Mouse (Mus musculus) limb, embryonic 15.5 days (tissue): ENCODE data around the gene Rgma. TPM values are rescaled to one million over a fixed set of nuclear protein-coding genes. Genes with fewer than 3 reads are reported as not detected.

Experiments
- ATAC-seq: fragments of 200-750 bp; cut with Nextera tagmentation; 2 replicates; pipeline ENCODE4 v1.8.0; 2017; ENCODE audit warnings: low read depth, moderate TSS enrichment; ENCODE audit not compliant: insufficient number of reproducible peaks, low FRiP score, low TSS enrichment
- H3K27ac ChIP-seq: fragments of 300-500 bp; sonication (generic); 2 replicates; pipeline ENCODE4 v1.5.1; 2015; ENCODE audit warnings: moderate library complexity, mild to moderate bottlenecking, inconsistent platforms
- H3K27me3 ChIP-seq: fragments of 300-500 bp; sonication (generic); 2 replicates; pipeline ENCODE4 v1.6.1; 2015; ENCODE audit warnings: inconsistent platforms
- H3K36me3 ChIP-seq: fragments of 300-500 bp; sonication (generic); 2 replicates; pipeline ENCODE4 v1.6.1; 2015; ENCODE audit warnings: inconsistent platforms
- H3K4me1 ChIP-seq: fragments of 300-500 bp; sonication (generic); 2 replicates; pipeline ENCODE4 v1.6.1; 2015; ENCODE audit warnings: inconsistent platforms
- H3K4me2 ChIP-seq: fragments of 300-500 bp; sonication (generic); 2 replicates; pipeline ENCODE4 v1.6.1; 2015; ENCODE audit warnings: mild to moderate bottlenecking, inconsistent platforms
- H3K4me3 ChIP-seq: fragments of 300-500 bp; sonication (generic); 2 replicates; pipeline ENCODE4 v1.5.1; 2015; ENCODE audit warnings: mild to moderate bottlenecking, inconsistent platforms
- H3K9ac ChIP-seq: fragments of 300-500 bp; sonication (generic); 2 replicates; pipeline ENCODE4 v1.6.1; 2015; ENCODE audit warnings: inconsistent platforms
- H3K9me3 ChIP-seq: fragments of 300-500 bp; sonication (generic); 2 replicates; pipeline ENCODE4 v1.6.1; 2016; ENCODE audit warnings: inconsistent platforms
- WGBS: fragments of 180-500 bp; shearing (Covaris S2); methylation state at CpG from one replicate; pipeline ENCODE4 v1.1.7; 2015; 5-methylcytosine and 5-hydroxymethylcytosine counted together
- polyA plus RNA-seq: library from polyadenylated mRNA; unstranded; fragments of >200 nt; fragmentation: Nextera tagmentation; extraction: Ambion mirVana; gene quantifications from 2 replicates; pipeline ENCODE4 v1.2.1, GENCODE M21; 2015

The Rgma gene
- 17.1 and 18.0 TPM in 2 replicates for polyA plus RNA-seq

GRCm38 (mm10) chr7:73375257-73376100 lies at the start of gene Rgma:
Gene Rgma (plus strand): TSS chr7:73375509.
- whole genome bisulfite sequencing, result under 1% methylated on average over 71 of the region's 85 CpGs
- peak within 1 kb of the TSS; percentile 84 for H3K27ac ChIP-seq

GRCm38 (mm10) chr7:73326236-73326635 lies 49.1 kb upstream of the Rgma start:
- H3K27ac ChIP-seq, result peak overlapping the region; percentile 52
- peaks cover 3% of the 10 kb centered on the region; the same call in 1 of the 2 replicates for H3K27me3 ChIP-seq
- H3K36me3 ChIP-seq, result no peaks in the 10 kb centered on the region
- no peak overlapping the region for H3K9ac ChIP-seq
- no peaks in the 10 kb centered on the region for H3K9me3 ChIP-seq
- H3K4me2 ChIP-seq, result no peak overlapping the region
- H3K4me1 ChIP-seq, result peaks cover 21% of the 10 kb centered on the region
- no peak overlapping the region for H3K4me3 ChIP-seq
- ATAC-seq, result no peak
- WGBS, result 63% methylated on average over 14 of the region's 14 CpGs

More at GRCm38 (mm10) chr7:73375257-73376100, at the start of gene Rgma:
- peaks cover 45% of the 10 kb centered on the region for H3K4me1 ChIP-seq
- peak within 1 kb of the TSS; percentile 97 for H3K4me2 ChIP-seq
- no peaks in the 10 kb centered on the region for H3K9me3 ChIP-seq
- H3K27me3 ChIP-seq, result peaks cover 28% of the 10 kb centered on the region
- peak within 1 kb of the TSS; percentile 61 for H3K9ac ChIP-seq
- ATAC-seq, result peak; percentile 87
- H3K4me3 ChIP-seq, result peak within 1 kb of the TSS; percentile 70
- H3K36me3 ChIP-seq, result no peaks in the 10 kb centered on the region

GRCm38 (mm10) chr7:73326680-73327079 lies 48.6 kb upstream of the Rgma start:
- no peak for ATAC-seq
- Histone ChIP-seq H3K9me3 (no peaks in the 10 kb centered on the region), H3K4me1 (peaks cover 23% of the 10 kb centered on the region), H3K36me3 (no peaks in the 10 kb centered on the region), H3K4me2 (no peak overlapping the region), H3K27ac (peak overlapping the region; percentile 52), H3K4me3 (no peak overlapping the region), H3K9ac (no peak overlapping the region), H3K27me3 (peaks cover 5% of the 10 kb centered on the region; the same call in 1 of the 2 replicates)
- 79% methylated on average over 11 of the region's 11 CpGs for WGBS

GRCm38 (mm10) chr7:73327193-73327592 lies 48.1 kb upstream of the Rgma start:
- Histone ChIP-seq H3K4me3 (no peak overlapping the region), H3K27me3 (peaks cover 6% of the 10 kb centered on the region; the same call in 1 of the 2 replicates), H3K4me2 (no peak overlapping the region), H3K9me3 (no peaks in the 10 kb centered on the region), H3K9ac (no peak overlapping the region), H3K4me1 (peaks cover 28% of the 10 kb centered on the region), H3K36me3 (no peaks in the 10 kb centered on the region), H3K27ac (peak overlapping the region; percentile 62)
- ATAC-seq, result no peak
- WGBS, result 40% methylated on average over 8 of the region's 8 CpGs

GRCm38 (mm10) chr7:73327652-73328051 lies 47.7 kb upstream of the Rgma start:
- WGBS, result 76% methylated on average over 5 of the region's 5 CpGs
- Histone ChIP-seq H3K4me3 (no peak overlapping the region), H3K27ac (peak overlapping the region; percentile 62), H3K4me1 (peaks cover 29% of the 10 kb centered on the region), H3K9ac (no peak overlapping the region), H3K4me2 (no peak overlapping the region), H3K27me3 (0 out of 2 replicates have a peak, but pooled peaks cover 3% of the 10 kb centered on the region), H3K36me3 (no peaks in the 10 kb centered on the region), H3K9me3 (no peaks in the 10 kb centered on the region)
- ATAC-seq, result no peak

- WGBS, result 37% methylated on average over 5 of the region's 5 CpGs
- Histone ChIP-seq H3K4me1 (peaks cover 22% of the 10 kb centered on the region), H3K27ac (peak overlapping the region; percentile 27; the same call in 1 of the 2 replicates), H3K36me3 (no peaks in the 10 kb centered on the region), H3K9me3 (no peaks in the 10 kb centered on the region), H3K4me2 (no peak overlapping the region), H3K4me3 (no peak overlapping the region), H3K9ac (no peak overlapping the region), H3K27me3 (0 out of 2 replicates have a peak, but pooled peaks cover 3% of the 10 kb centered on the region)
- no peak for ATAC-seq
Measured at GRCm38 (mm10) chr7:73328653-73329207, 46.6 kb upstream of the Rgma start.

- ATAC-seq, result no peak
- Histone ChIP-seq H3K4me3 (no peak overlapping the region), H3K36me3 (no peaks in the 10 kb centered on the region), H3K27me3 (0 out of 2 replicates have a peak, but pooled peaks cover 3% of the 10 kb centered on the region), H3K4me1 (peaks cover 24% of the 10 kb centered on the region), H3K27ac (no peak overlapping the region), H3K9me3 (no peaks in the 10 kb centered on the region), H3K9ac (no peak overlapping the region), H3K4me2 (no peak overlapping the region)
- 83% methylated on average over 12 of the region's 12 CpGs for WGBS
Measured at GRCm38 (mm10) chr7:73330754-73331153, 44.6 kb upstream of the Rgma start.

- Histone ChIP-seq H3K27ac (no peak overlapping the region), H3K4me2 (no peak overlapping the region), H3K27me3 (0 out of 2 replicates have a peak, but pooled peaks cover 3% of the 10 kb centered on the region), H3K4me3 (no peak overlapping the region), H3K4me1 (peaks cover 24% of the 10 kb centered on the region), H3K9me3 (no peaks in the 10 kb centered on the region), H3K9ac (no peak overlapping the region), H3K36me3 (no peaks in the 10 kb centered on the region)
- WGBS, result 74% methylated on average over 7 of the region's 7 CpGs
- no peak for ATAC-seq
Measured at GRCm38 (mm10) chr7:73331645-73332044, 43.7 kb upstream of the Rgma start.

GRCm38 (mm10) chr7:73333398-73333988 lies 41.8 kb upstream of the Rgma start:
- H3K27me3 ChIP-seq, result peaks cover 7% of the 10 kb centered on the region; the same call in 1 of the 2 replicates
- H3K4me3 ChIP-seq, result no peak overlapping the region
- no peak overlapping the region for H3K4me2 ChIP-seq
- H3K9me3 ChIP-seq, result no peaks in the 10 kb centered on the region
- H3K4me1 ChIP-seq, result peaks cover 12% of the 10 kb centered on the region
- no peak for ATAC-seq
- H3K27ac ChIP-seq, result no peak overlapping the region
- H3K36me3 ChIP-seq, result no peaks in the 10 kb centered on the region
- WGBS, result 70% methylated on average over 12 of the region's 12 CpGs
- H3K9ac ChIP-seq, result no peak overlapping the region

GRCm38 (mm10) chr7:73334883-73335282 lies 40.4 kb upstream of the Rgma start:
- Histone ChIP-seq H3K4me3 (no peak overlapping the region), H3K4me2 (no peak overlapping the region), H3K9me3 (no peaks in the 10 kb centered on the region), H3K9ac (no peak overlapping the region), H3K4me1 (peaks cover 10% of the 10 kb centered on the region), H3K27me3 (peaks cover 7% of the 10 kb centered on the region; the same call in 1 of the 2 replicates), H3K36me3 (no peaks in the 10 kb centered on the region), H3K27ac (no peak overlapping the region)
- no peak for ATAC-seq
- 49% methylated on average over 7 of the region's 7 CpGs for WGBS

GRCm38 (mm10) chr7:73336380-73336779 lies 38.9 kb upstream of the Rgma start:
- H3K27me3 ChIP-seq, result peaks cover 7% of the 10 kb centered on the region; the same call in 1 of the 2 replicates
- no peak overlapping the region for H3K9ac ChIP-seq
- WGBS, result 48% methylated on average over 7 of the region's 7 CpGs
- H3K4me3 ChIP-seq, result no peak overlapping the region
- no peak for ATAC-seq
- peaks cover 10% of the 10 kb centered on the region for H3K4me1 ChIP-seq
- no peak overlapping the region for H3K4me2 ChIP-seq
- no peak overlapping the region for H3K27ac ChIP-seq
- no peaks in the 10 kb centered on the region for H3K9me3 ChIP-seq
- no peaks in the 10 kb centered on the region for H3K36me3 ChIP-seq
